Mouse (Mus musculus) left cerebral cortex, adult 2 months (tissue): Measurements from ENCODE around the gene Cbx4. TPM values are rescaled to one million over a fixed set of nuclear protein-coding genes. Genes with fewer than 3 reads are reported as not detected.

ENCODE experiments used
- DNase-seq, 2 experiments: peaks; one replicate each; pipeline ENCODE4 v3.0.0; 2021 to 2022; ENCODE audit warnings: low spot score in 2 of 2, mixed read lengths in 1 of 2; ENCODE audit errors: extremely low spot score in 1 of 2
- H3K27ac ChIP-seq: fragments of 200-600 bp; 2 replicates; pipeline ENCODE4 v1.8.1; 2022
- H3K4me3 ChIP-seq: fragments of 200-600 bp; 2 replicates; pipeline ENCODE4 v1.8.1; 2022
- CTCF ChIP-seq: fragments of 200-600 bp; IDR thresholded peaks from 2 replicates; pipeline ENCODE4 v1.8.1; 2022; ENCODE audit warnings: antibody characterized with exemption, mild to moderate bottlenecking, moderate library complexity
- intact Hi-C: fragments of 180-260 bp; cut with DNase I; formaldehyde crosslinking; loops from one replicate; pipeline ENCODE4 v1.15.1; 2025
- total RNA-seq, 2 experiments: library from RNA; stranded (reverse); gene quantifications; 2 replicates each; pipeline ENCODE4 v1.2.3; 2021

The Cbx4 gene
- total RNA-seq, 2 experiments from 2014 or later = 51.4 to 54.3 TPM

- Histone ChIP-seq H3K27ac (no peak overlapping the region), H3K4me3 (no peak overlapping the region)
- DNase-seq = peak in 1 of 2 experiments; percentile 36
- TF ChIP-seq CTCF = peak; percentile 63
- intact Hi-C loops = loop anchor here (1.0 to 5.0 kb wide), 2 partner anchors 137 to 215 kb away; partner anchors contain the start of gene Gaa
These were observed 33.9 kb downstream of the Cbx4 start for GRCm38 (mm10) chr11:119051927-119052660.

GRCm38 (mm10) chr11:119051426-119051825 is 34.6 kb downstream of the Cbx4 start:
- intact Hi-C loops = loop anchor here (5.0 kb wide), 1 partner anchor 216 kb away; the partner anchor contains the start of gene Gaa
- DNase-seq = no peak
- no peak for TF ChIP-seq CTCF
- no peak overlapping the region for H3K4me3 ChIP-seq
- no peak overlapping the region for H3K27ac ChIP-seq

GRCm38 (mm10) chr11:119050361-119050760 is 35.7 kb downstream of the Cbx4 start:
- intact Hi-C loops = loop anchor here (5.0 kb wide), 1 partner anchor 217 kb away; the partner anchor contains the start of gene Gaa
- H3K4me3 ChIP-seq = no peak overlapping the region
- DNase-seq = no peak
- no peak for TF ChIP-seq CTCF
- H3K27ac ChIP-seq = no peak overlapping the region

- H3K27ac ChIP-seq = no peak overlapping the region
- intact Hi-C loops = no loop called here
These were observed 37.9 kb downstream of the Cbx4 start for GRCm38 (mm10) chr11:119048133-119048510.

GRCm38 (mm10) chr11:119047261-119048132 is 38.5 kb downstream of the Cbx4 start:
- intact Hi-C loops = no loop called here

More at GRCm38 (mm10) chr11:119048133-119048510, 37.9 kb downstream of the Cbx4 start:
- no peak overlapping the region for H3K4me3 ChIP-seq
- no peak for DNase-seq
- TF ChIP-seq CTCF = no peak

GRCm38 (mm10) chr11:119046601-119047245 is 39.3 kb downstream of the Cbx4 start:
- DNase-seq = no peak
- TF ChIP-seq CTCF = no peak
- intact Hi-C loops = no loop called here
- H3K4me3 ChIP-seq = no peak overlapping the region
- H3K27ac ChIP-seq = no peak overlapping the region

More at GRCm38 (mm10) chr11:119047261-119048132, 38.5 kb downstream of the Cbx4 start:
- no peak for DNase-seq
- no peak; the same call in 1 of the 2 replicates for TF ChIP-seq CTCF
- Histone ChIP-seq H3K4me3 (no peak overlapping the region), H3K27ac (no peak overlapping the region)

GRCm38 (mm10) chr11:119044551-119045337 is 41.3 kb downstream of the Cbx4 start:
- no peak for DNase-seq
- intact Hi-C loops = no loop called here
- no peak overlapping the region for H3K4me3 ChIP-seq
- TF ChIP-seq CTCF = peak; percentile 39
- no peak overlapping the region for H3K27ac ChIP-seq

- intact Hi-C loops = loop anchor here (2.0 kb wide), 1 partner anchor 13 kb away; no protein-coding TSS in a partner anchor
- peak; percentile 56 for TF ChIP-seq CTCF
- peak in 1 of 2 experiments; percentile 26 for DNase-seq
- no peak overlapping the region for H3K27ac ChIP-seq
- H3K4me3 ChIP-seq = no peak overlapping the region
These were observed 42.1 kb downstream of the Cbx4 start for GRCm38 (mm10) chr11:119043761-119044550.

GRCm38 (mm10) chr11:119043273-119043540 is 42.8 kb downstream of the Cbx4 start:
- no peak for DNase-seq
- intact Hi-C loops = loop anchor here (2.0 kb wide), 1 partner anchor 14 kb away; no protein-coding TSS in a partner anchor
- TF ChIP-seq CTCF = no peak
- Histone ChIP-seq H3K27ac (no peak overlapping the region), H3K4me3 (no peak overlapping the region)
